20 mouse cellular contexts compared by ENCODE assay signal in genomic region chr5:91073626-91074025, GRCm38 (mm10). TPM values are rescaled to one million over a fixed set of nuclear protein-coding genes. Genes with fewer than 3 reads are reported as not detected.
DNase-seq lines count a peak whose midpoint lies in the region; ATAC-seq lines count a peak whose summit lies in the region.
"Had no signal": no experiment of that assay in that cellular context is flagged by ENCODE, and none has a peak within 500 bp of the region (broad histone marks: within the 10 kb centered on the region; RNA-seq: fewer than 3 reads in every experiment).

No protein-coding gene starts in this region.

- no peak for ATAC-seq in heart, embryonic 12.5 days (ENCODE audit: insufficient number of reproducible peaks, low FRiP score)
- ATAC-seq in intestine, embryonic 15.5 days = no peak

- DNase-seq in heart, adult 11 months = no peak
- DNase-seq in lung, postnatal 10 days = peak; percentile 5
- DNase-seq in lung, postnatal 36 days = no peak
- no peak for DNase-seq in left cerebral cortex, postnatal 14 days (ENCODE audit: low spot score in 2 of 2)
- no peak for DNase-seq in right cerebral cortex, postnatal 4 days
- no peak for DNase-seq in right cerebral cortex, adult 2 months (ENCODE audit: low spot score in 2 of 2)
- DNase-seq: cerebellum, adult 9-11 months; kidney, adult 11 months; kidney, postnatal 14 days; liver, embryonic 13.5 days; midbrain, embryonic 14.5 days had no signal

- peaks cover 8% of the 10 kb centered on the region; the same call in 1 of the 2 replicates for H3K27me3 ChIP-seq in heart, embryonic 12.5 days (replicated peaks)
- H3K27me3 ChIP-seq in intestine, embryonic 15.5 days (replicated peaks) = peaks cover 5% of the 10 kb centered on the region; the same call in 1 of the 2 replicates

- peak overlapping the region; percentile 84 for H3K4me2 ChIP-seq in heart, embryonic 12.5 days
- H3K4me2 ChIP-seq in intestine, embryonic 15.5 days (replicated peaks) = peak overlapping the region; percentile 72

- H3K27ac ChIP-seq in heart, embryonic 12.5 days (ENCODE audit: poor library complexity, severe bottlenecking) = no peak overlapping the region
- H3K27ac ChIP-seq in intestine, embryonic 15.5 days = no peak overlapping the region
- H3K27ac ChIP-seq: forebrain, embryonic 13.5 days; hindbrain, embryonic 13.5 days; left cerebral cortex, adult 2 months; limb, embryonic 12.5 days; liver, embryonic 13.5 days had no signal

- no peaks in the 10 kb centered on the region for H3K9me3 ChIP-seq in heart, embryonic 12.5 days (replicated peaks)
- H3K9me3 ChIP-seq in intestine, embryonic 15.5 days = no peaks in the 10 kb centered on the region
- H3K9me3 ChIP-seq: forebrain, embryonic 13.5 days; hindbrain, embryonic 13.5 days; limb, embryonic 12.5 days; liver, embryonic 13.5 days had no signal

- peak overlapping the region; percentile 53 for H3K4me3 ChIP-seq in heart, embryonic 12.5 days
- H3K4me3 ChIP-seq in intestine, embryonic 15.5 days (replicated peaks) = peak overlapping the region; percentile 42; the same call in 1 of the 2 replicates
- H3K4me3 ChIP-seq: left cerebral cortex, adult 2 months had no signal

- WGBS in heart, embryonic 12.5 days = 60% methylated on average over 8 of the region's 8 CpGs
- 78% methylated on average over 8 of the region's 8 CpGs for whole genome bisulfite sequencing in intestine, embryonic 15.5 days

- H3K36me3 ChIP-seq in heart, embryonic 12.5 days = no peaks in the 10 kb centered on the region
- no peaks in the 10 kb centered on the region for H3K36me3 ChIP-seq in intestine, embryonic 15.5 days
- H3K36me3 ChIP-seq: hindbrain, embryonic 13.5 days; limb, embryonic 12.5 days; liver, embryonic 13.5 days had no signal

- peaks cover 13% of the 10 kb centered on the region for H3K4me1 ChIP-seq in heart, embryonic 12.5 days (replicated peaks)
- H3K4me1 ChIP-seq in intestine, embryonic 15.5 days (replicated peaks) = 0 out of 2 replicates have a peak, but pooled peaks cover 4% of the 10 kb centered on the region
- H3K4me1 ChIP-seq: liver, embryonic 13.5 days had no signal

- intact Hi-C loops in left cerebral cortex, postnatal 14 days (cut with DNase I) = no loop called here

- no peak overlapping the region for H3K9ac ChIP-seq in heart, embryonic 12.5 days
- H3K9ac ChIP-seq in intestine, embryonic 15.5 days = no peak overlapping the region
- H3K9ac ChIP-seq: liver, embryonic 13.5 days had no signal

RNA-seq across cellular contexts. Expression of gene Ereg, which starts 0.8 kb away (rescaled TPM):
- polyA plus RNA-seq in heart, embryonic 12.5 days (2016; fragmentation: Nextera tagmentation; extraction: Ambion mirVana) = 0.13 and 0.17 TPM in 2 replicates
- 1.2 TPM in 2 replicates for polyA plus RNA-seq in intestine, embryonic 15.5 days (2015; fragmentation: Nextera tagmentation; extraction: Ambion mirVana)
- total RNA-seq in left cerebral cortex, postnatal 14 days (2021) = not detected
- total RNA-seq: layer of hippocampus, adult 8-10 months; left cerebral cortex, adult 2 months; megakaryocyte progenitor cell, adult 5-6 weeks had no signal
- polyA plus RNA-seq: forebrain, embryonic 13.5 days; hindbrain, embryonic 13.5 days; limb, embryonic 12.5 days; midbrain, embryonic 14.5 days had no signal

RNA-seq across cellular contexts. Expression of gene Epgn, which starts 46.4 kb away (rescaled TPM):
- 0.21 TPM in 1 of 2 replicates, not detected in the other for polyA plus RNA-seq in heart, embryonic 12.5 days (2016; fragmentation: Nextera tagmentation; extraction: Ambion mirVana)
- not detected in 2 replicates for polyA plus RNA-seq in intestine, embryonic 15.5 days (2015; fragmentation: Nextera tagmentation; extraction: Ambion mirVana)
- total RNA-seq in left cerebral cortex, postnatal 14 days (2021) = not detected
- total RNA-seq: layer of hippocampus, adult 8-10 months; neutrophil, adult 5-6 weeks had no signal
- polyA plus RNA-seq: hindbrain, embryonic 13.5 days had no signal
